Mouse (Mus musculus) embryonic facial prominence, embryonic 15.5 days (tissue): ENCODE results near the gene Tmpo. TPM values are rescaled to one million over a fixed set of nuclear protein-coding genes. Genes with fewer than 3 reads are reported as not detected.

Experiments used
- ATAC-seq: fragments of 200-750 bp; cut with Nextera tagmentation; 2 replicates; pipeline ENCODE4 v1.8.0; 2017; ENCODE audit warnings: low read depth, moderate TSS enrichment; ENCODE audit not compliant: insufficient number of reproducible peaks, low FRiP score, low TSS enrichment
- H3K27ac ChIP-seq: fragments of 300-500 bp; sonication (generic); replicated peaks from 2 replicates; pipeline ENCODE4 v1.5.1; 2015; ENCODE audit warnings: mild to moderate bottlenecking, inconsistent platforms
- H3K27me3 ChIP-seq: fragments of 300-500 bp; sonication (generic); 2 replicates; pipeline ENCODE4 v1.6.1; 2015; ENCODE audit warnings: inconsistent platforms
- H3K36me3 ChIP-seq: fragments of 300-500 bp; sonication (generic); 2 replicates; pipeline ENCODE4 v1.6.1; 2015; ENCODE audit warnings: mild to moderate bottlenecking, inconsistent platforms
- H3K4me1 ChIP-seq: fragments of 300-500 bp; sonication (generic); 2 replicates; pipeline ENCODE4 v1.6.1; 2015; ENCODE audit warnings: inconsistent platforms
- H3K4me2 ChIP-seq: fragments of 300-500 bp; sonication (generic); replicated peaks from 2 replicates; pipeline ENCODE4 v1.6.1; 2015; ENCODE audit warnings: mild to moderate bottlenecking, inconsistent platforms
- H3K4me3 ChIP-seq: fragments of 300-500 bp; sonication (generic); replicated peaks from 2 replicates; pipeline ENCODE4 v1.5.1; 2015; ENCODE audit warnings: mild to moderate bottlenecking, inconsistent platforms
- H3K9ac ChIP-seq: fragments of 300-500 bp; sonication (generic); 2 replicates; pipeline ENCODE4 v1.6.1; 2015; ENCODE audit warnings: inconsistent platforms
- H3K9me3 ChIP-seq: fragments of 300-500 bp; sonication (generic); replicated peaks from 2 replicates; pipeline ENCODE4 v1.6.1; 2016; ENCODE audit warnings: inconsistent platforms
- WGBS: fragments of 180-500 bp; shearing (Covaris S2); methylation state at CpG from one replicate; pipeline ENCODE4 v1.1.7; 2015; 5-methylcytosine and 5-hydroxymethylcytosine counted together
- polyA plus RNA-seq: library from polyadenylated mRNA; unstranded; fragments of >200 nt; fragmentation: Nextera tagmentation; extraction: Ambion mirVana; gene quantifications from 2 replicates; pipeline ENCODE4 v1.2.1, GENCODE M21; 2015

Gene Tmpo
- polyA plus RNA-seq, 1 experiment from 2014 or later, result 198 TPM

- no peaks in the 10 kb centered on the region for H3K27me3 ChIP-seq
- H3K9ac ChIP-seq, result no peak overlapping the region
- no peak for ATAC-seq
- no peaks in the 10 kb centered on the region for H3K9me3 ChIP-seq
- no peaks in the 10 kb centered on the region for H3K4me1 ChIP-seq
- no peak overlapping the region for H3K4me2 ChIP-seq
- H3K36me3 ChIP-seq, result peaks cover 84% of the 10 kb centered on the region
- WGBS, result 83% methylated on average over 10 of the region's 10 CpGs
- no peak overlapping the region for H3K4me3 ChIP-seq
- H3K27ac ChIP-seq, result no peak overlapping the region
Measured at GRCm38 (mm10) chr10:91153894-91154503, 27.1 kb downstream of the Tmpo start.

- WGBS, result 96% methylated on average over 7 of the region's 7 CpGs
- no peak overlapping the region for H3K27ac ChIP-seq
- H3K9ac ChIP-seq, result no peak overlapping the region
- H3K4me3 ChIP-seq, result no peak overlapping the region
- H3K4me2 ChIP-seq, result no peak overlapping the region
- no peaks in the 10 kb centered on the region for H3K9me3 ChIP-seq
- no peak for ATAC-seq
- H3K27me3 ChIP-seq, result no peaks in the 10 kb centered on the region
- 0 out of 2 replicates have a peak, but pooled peaks cover 4% of the 10 kb centered on the region for H3K4me1 ChIP-seq
- H3K36me3 ChIP-seq, result peaks cover 38% of the 10 kb centered on the region
Measured at GRCm38 (mm10) chr10:91145413-91145812, 35.7 kb downstream of the Tmpo start.

- no peak overlapping the region for H3K9ac ChIP-seq
- peaks cover 21% of the 10 kb centered on the region for H3K36me3 ChIP-seq
- H3K27me3 ChIP-seq, result no peaks in the 10 kb centered on the region
- no peak for ATAC-seq
- WGBS, result 63% methylated on average over 18 of the region's 18 CpGs
- 0 out of 2 replicates have a peak, but pooled peaks cover 4% of the 10 kb centered on the region for H3K4me1 ChIP-seq
- no peak overlapping the region for H3K4me2 ChIP-seq
- no peak overlapping the region for H3K4me3 ChIP-seq
- H3K9me3 ChIP-seq, result no peaks in the 10 kb centered on the region
- H3K27ac ChIP-seq, result no peak overlapping the region
Measured at GRCm38 (mm10) chr10:91143313-91144230, 37.5 kb downstream of the Tmpo start.

DNA sequence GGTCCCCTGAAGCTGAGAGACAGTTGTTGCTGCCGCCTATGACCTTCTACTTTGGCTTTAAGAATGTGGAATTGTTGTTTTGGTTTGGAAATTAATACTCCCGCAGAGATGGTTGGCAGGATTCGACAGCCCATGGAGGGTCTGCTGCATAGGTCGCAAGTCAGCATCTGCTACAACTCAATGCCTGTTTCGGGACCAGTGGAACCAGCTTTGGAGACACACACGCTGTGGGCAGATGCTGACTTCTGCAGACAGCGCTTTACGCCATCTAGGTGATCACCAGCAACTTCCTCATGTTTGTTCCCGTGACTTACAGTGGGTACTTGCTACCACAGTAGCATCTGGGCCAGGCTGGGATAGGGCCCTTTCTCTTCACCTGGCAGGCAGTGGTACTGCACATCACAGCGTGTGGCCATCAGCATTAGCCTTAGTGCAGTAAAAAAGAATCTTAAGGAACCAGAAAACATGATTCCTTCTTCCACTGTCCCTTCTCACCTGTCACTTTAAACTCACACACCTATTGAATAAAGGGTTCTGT lies 38.4 kb downstream of the Tmpo start:
- H3K27ac ChIP-seq, result no peak overlapping the region
- WGBS, result 49% methylated on average over 10 of the region's 10 CpGs
- no peak overlapping the region for H3K9ac ChIP-seq
- H3K4me2 ChIP-seq, result no peak overlapping the region
- H3K27me3 ChIP-seq, result no peaks in the 10 kb centered on the region
- no peak overlapping the region for H3K4me3 ChIP-seq
- ATAC-seq, result no peak
- H3K9me3 ChIP-seq, result no peaks in the 10 kb centered on the region
- H3K36me3 ChIP-seq, result peaks cover 20% of the 10 kb centered on the region
- H3K4me1 ChIP-seq, result 0 out of 2 replicates have a peak, but pooled peaks cover 4% of the 10 kb centered on the region

DNA sequence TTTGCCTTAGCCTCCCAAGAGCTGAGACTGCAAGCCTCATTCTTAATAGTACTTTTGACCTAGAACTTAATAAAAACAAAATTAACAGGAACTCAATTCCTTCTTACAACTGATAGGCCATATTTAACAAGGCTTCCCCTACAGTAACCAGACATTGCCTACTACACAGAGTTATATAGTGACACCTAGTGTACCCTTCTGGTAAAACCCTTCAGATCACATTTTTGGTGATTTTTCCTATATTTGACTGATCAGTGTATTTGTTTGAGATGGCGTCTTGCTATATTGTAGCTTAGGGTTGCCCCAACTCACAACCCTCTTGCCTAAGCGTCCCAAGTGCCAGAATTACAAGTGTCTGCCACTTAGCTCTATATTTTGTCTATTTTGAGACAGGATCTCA lies 39.6 kb downstream of the Tmpo start:
- Histone ChIP-seq H3K27ac (no peak overlapping the region), H3K9ac (no peak overlapping the region), H3K36me3 (peaks cover 14% of the 10 kb centered on the region), H3K9me3 (no peaks in the 10 kb centered on the region), H3K4me3 (no peak overlapping the region), H3K4me2 (no peak overlapping the region), H3K27me3 (no peaks in the 10 kb centered on the region), H3K4me1 (0 out of 2 replicates have a peak, but pooled peaks cover 4% of the 10 kb centered on the region)
- ATAC-seq, result no peak
- 46% methylated on average over 2 of the region's 2 CpGs for WGBS

DNA sequence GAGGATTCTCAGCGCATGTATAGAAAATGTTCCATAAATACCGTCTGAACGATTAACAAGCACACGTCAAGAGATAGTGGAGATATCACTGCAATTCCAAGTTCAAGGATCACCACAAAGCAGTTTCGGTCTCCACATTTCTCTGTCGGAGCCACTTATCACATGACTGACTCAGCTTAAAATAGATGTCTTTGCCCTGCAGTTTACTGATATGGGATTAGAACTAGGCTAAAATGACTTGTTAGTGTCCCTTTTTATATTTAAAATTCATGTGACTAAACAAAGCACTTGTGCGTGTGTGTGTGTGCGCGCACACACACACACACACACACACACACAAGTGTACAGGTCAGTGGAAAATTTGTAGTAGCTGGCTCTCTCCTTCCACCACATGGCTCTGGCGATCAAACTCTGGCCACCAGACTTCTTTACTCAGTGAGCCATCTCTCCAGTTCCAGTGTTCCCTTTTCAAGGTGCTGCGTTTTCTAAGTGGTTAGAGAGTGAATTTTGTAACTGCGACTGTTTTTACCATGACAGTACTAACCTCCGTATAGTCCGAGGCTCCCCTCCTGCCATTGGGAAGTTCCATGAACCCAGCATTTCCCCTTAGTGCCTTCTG lies 41.9 kb downstream of the Tmpo start:
- Histone ChIP-seq H3K27ac (no peak overlapping the region), H3K36me3 (no peaks in the 10 kb centered on the region; the same call in 1 of the 2 replicates), H3K9ac (no peak overlapping the region), H3K4me2 (no peak overlapping the region), H3K27me3 (no peaks in the 10 kb centered on the region), H3K4me3 (no peak overlapping the region), H3K9me3 (no peaks in the 10 kb centered on the region), H3K4me1 (0 out of 2 replicates have a peak, but pooled peaks cover 4% of the 10 kb centered on the region)
- WGBS, result 89% methylated on average over 14 of the region's 14 CpGs
- ATAC-seq, result no peak

DNA sequence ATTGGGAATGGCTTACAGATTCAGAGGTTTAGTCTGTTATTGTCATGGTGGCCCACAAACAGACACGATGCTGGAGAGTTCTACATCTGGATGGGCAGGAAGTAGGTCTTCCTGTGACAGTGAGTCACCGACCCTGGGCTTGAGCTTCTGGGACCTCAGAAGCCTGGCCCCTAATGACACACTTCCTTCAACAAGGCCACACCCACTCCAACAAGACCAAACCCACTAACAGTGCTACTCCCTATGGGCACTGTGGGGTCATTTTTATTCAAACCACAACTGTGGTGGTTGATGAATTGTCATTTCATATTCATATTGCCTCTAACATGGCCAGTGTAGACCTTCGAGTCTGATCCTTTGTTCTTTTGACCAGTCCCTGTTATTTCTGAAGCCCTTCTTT lies 42.8 kb downstream of the Tmpo start:
- no peaks in the 10 kb centered on the region for H3K27me3 ChIP-seq
- 68% methylated on average over 3 of the region's 3 CpGs for WGBS
- no peak overlapping the region for H3K27ac ChIP-seq
- 0 out of 2 replicates have a peak, but pooled peaks cover 4% of the 10 kb centered on the region for H3K4me1 ChIP-seq
- no peaks in the 10 kb centered on the region for H3K9me3 ChIP-seq
- no peak overlapping the region for H3K4me3 ChIP-seq
- no peak overlapping the region for H3K9ac ChIP-seq
- H3K4me2 ChIP-seq, result no peak overlapping the region
- H3K36me3 ChIP-seq, result no peaks in the 10 kb centered on the region
- ATAC-seq, result no peak

GRCm38 (mm10) chr10:91137400-91137799 lies 43.7 kb downstream of the Tmpo start:
- no peaks in the 10 kb centered on the region for H3K36me3 ChIP-seq
- H3K4me1 ChIP-seq, result no peaks in the 10 kb centered on the region
- H3K4me2 ChIP-seq, result no peak overlapping the region
- WGBS, result 81% methylated on average over 9 of the region's 9 CpGs
- H3K9me3 ChIP-seq, result no peaks in the 10 kb centered on the region
- no peak for ATAC-seq
- no peak overlapping the region for H3K27ac ChIP-seq
- H3K9ac ChIP-seq, result no peak overlapping the region
- H3K27me3 ChIP-seq, result no peaks in the 10 kb centered on the region
- no peak overlapping the region for H3K4me3 ChIP-seq

- no peaks in the 10 kb centered on the region for H3K9me3 ChIP-seq
- no peak overlapping the region for H3K9ac ChIP-seq
- H3K36me3 ChIP-seq, result no peaks in the 10 kb centered on the region
- no peak overlapping the region for H3K4me2 ChIP-seq
- 89% methylated on average over 7 of the region's 7 CpGs for whole genome bisulfite sequencing
- no peaks in the 10 kb centered on the region for H3K27me3 ChIP-seq
- no peak for ATAC-seq
- no peaks in the 10 kb centered on the region for H3K4me1 ChIP-seq
- H3K4me3 ChIP-seq, result no peak overlapping the region
- H3K27ac ChIP-seq, result no peak overlapping the region
Measured at GRCm38 (mm10) chr10:91135302-91135972, 45.7 kb downstream of the Tmpo start.

- H3K36me3 ChIP-seq, result no peaks in the 10 kb centered on the region
- 86% methylated on average over 1 of the region's 1 CpGs for WGBS
- no peak overlapping the region for H3K4me3 ChIP-seq
- no peak for ATAC-seq
- no peak overlapping the region for H3K4me2 ChIP-seq
- H3K27ac ChIP-seq, result no peak overlapping the region
- no peak overlapping the region for H3K9ac ChIP-seq
- H3K9me3 ChIP-seq, result no peaks in the 10 kb centered on the region
- no peaks in the 10 kb centered on the region for H3K27me3 ChIP-seq
- no peaks in the 10 kb centered on the region for H3K4me1 ChIP-seq
Measured at GRCm38 (mm10) chr10:91131565-91131964, 49.5 kb downstream of the Tmpo start.

DNA sequence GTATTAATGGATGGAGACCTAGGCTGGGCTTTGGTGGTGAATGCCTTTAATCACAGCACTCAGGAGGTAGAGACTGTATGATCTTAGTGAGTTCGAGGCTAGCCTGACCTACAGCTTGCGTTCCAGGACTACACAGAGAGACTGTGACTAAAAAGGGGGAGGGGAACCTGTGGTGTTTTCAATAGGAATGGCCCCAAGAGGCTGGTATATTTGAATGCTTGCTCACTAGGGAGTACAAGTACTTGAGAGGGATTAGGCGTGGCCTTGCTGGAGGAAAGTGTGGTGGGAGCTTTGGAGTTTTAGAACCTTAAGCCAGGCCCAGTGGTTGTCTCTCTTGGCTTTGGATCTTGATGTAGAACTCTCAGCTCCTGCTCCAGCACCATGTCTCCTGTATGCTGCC lies 50.3 kb downstream of the Tmpo start:
- H3K4me2 ChIP-seq, result no peak overlapping the region
- no peak overlapping the region for H3K4me3 ChIP-seq
- no peaks in the 10 kb centered on the region for H3K36me3 ChIP-seq
- no peaks in the 10 kb centered on the region for H3K9me3 ChIP-seq
- no peaks in the 10 kb centered on the region for H3K4me1 ChIP-seq
- H3K27me3 ChIP-seq, result no peaks in the 10 kb centered on the region
- H3K9ac ChIP-seq, result no peak overlapping the region
- no peak for ATAC-seq
- H3K27ac ChIP-seq, result no peak overlapping the region
- WGBS, result 87% methylated on average over 3 of the region's 3 CpGs
